Mouse (Mus musculus): Measurements from ENCODE around the gene Tgfbr1. TPM values are rescaled to one million over a fixed set of nuclear protein-coding genes. Genes with fewer than 3 reads are reported as not detected.

The Tgfbr1 gene
- polyA plus RNA-seq, 1 experiment, result 20.7 TPM

DNA sequence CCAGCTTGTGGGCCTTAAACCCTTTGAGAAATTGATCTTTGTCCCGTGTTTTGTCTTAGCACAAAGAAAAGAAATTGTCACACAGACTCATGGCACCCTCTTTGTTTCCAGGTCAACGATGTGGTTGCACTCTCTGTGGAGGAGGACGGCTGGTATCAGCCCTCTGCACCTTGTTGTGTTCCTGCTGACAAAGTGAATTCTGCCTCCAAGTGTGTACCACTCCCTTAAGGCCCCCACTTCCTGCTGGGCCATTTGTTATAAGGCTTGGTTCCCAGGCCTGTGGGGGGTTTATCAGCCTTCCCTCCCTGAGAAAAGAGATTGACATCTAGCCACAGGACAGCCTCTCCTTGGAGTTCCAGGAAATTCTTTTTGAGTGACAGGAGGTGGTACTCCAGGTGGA, 69.2 kb downstream of the Tgfbr1 start:
- Histone ChIP-seq H3K4me1 (ENCODE audit: control insufficient read depth, insufficient read depth, low read length) (no peaks in the 10 kb centered on the region), H3K9ac (ENCODE audit: low read depth, poor library complexity, severe bottlenecking) (no peak overlapping the region), H3K9me3 (replicated peaks; ENCODE audit: control insufficient read depth, insufficient read depth, low read length, poor library complexity, severe bottlenecking) (no peaks in the 10 kb centered on the region), H3K4me3 (ENCODE audit: low read depth, low read length) (no peak overlapping the region), H3K36me3 (ENCODE audit: control insufficient read depth, insufficient read depth, low read length, poor library complexity, severe bottlenecking) (no peaks in the 10 kb centered on the region), H3K27ac (ENCODE audit: insufficient read depth, low read length) (no peak overlapping the region), H3K27me3 (ENCODE audit: control insufficient read depth, insufficient read depth, low read length, poor library complexity, severe bottlenecking) (no peaks in the 10 kb centered on the region)
- TF ChIP-seq POLR2A (IDR thresholded peaks at IDR 0.05; ENCODE audit: insufficient read depth, low read length), result no peak
- no peak for TF ChIP-seq EP300 (IDR thresholded peaks at IDR 0.05; ENCODE audit: insufficient read depth, low read depth, low read length)
- TF ChIP-seq CTCF (IDR thresholded peaks at IDR 0.05; ENCODE audit: low read depth, low read length), result no peak

DNA sequence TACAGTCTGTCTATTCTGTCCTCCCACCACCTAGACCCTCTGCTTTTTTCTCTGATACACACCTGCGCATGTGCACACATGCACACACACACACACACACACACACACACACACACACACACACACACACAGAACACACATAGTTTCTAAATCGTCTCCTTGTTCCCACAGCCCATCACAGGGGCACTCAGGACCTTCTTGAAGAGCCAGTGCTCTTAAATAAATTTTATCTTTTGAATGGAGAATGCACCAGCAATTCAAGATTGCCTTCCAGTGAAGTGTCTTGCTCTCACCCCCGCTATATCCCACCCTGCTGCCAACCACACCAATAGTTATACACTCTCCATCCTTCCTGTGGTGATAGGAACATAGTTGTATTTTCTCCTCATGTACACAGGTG, 69.9 kb downstream of the Tgfbr1 start:
- H3K36me3 ChIP-seq (ENCODE audit: control insufficient read depth, insufficient read depth, low read length, poor library complexity, severe bottlenecking), result no peaks in the 10 kb centered on the region
- no peak overlapping the region for H3K27ac ChIP-seq (ENCODE audit: insufficient read depth, low read length)
- H3K9me3 ChIP-seq (replicated peaks; ENCODE audit: control insufficient read depth, insufficient read depth, low read length, poor library complexity, severe bottlenecking), result no peaks in the 10 kb centered on the region
- H3K27me3 ChIP-seq (ENCODE audit: control insufficient read depth, insufficient read depth, low read length, poor library complexity, severe bottlenecking), result no peaks in the 10 kb centered on the region
- no peak overlapping the region for H3K4me3 ChIP-seq (ENCODE audit: low read depth, low read length)
- H3K9ac ChIP-seq (ENCODE audit: low read depth, poor library complexity, severe bottlenecking), result no peak overlapping the region
- TF ChIP-seq EP300 (IDR thresholded peaks at IDR 0.05; ENCODE audit: insufficient read depth, low read depth, low read length) (no peak), CTCF (IDR thresholded peaks at IDR 0.05; ENCODE audit: low read depth, low read length) (no peak), POLR2A (IDR thresholded peaks at IDR 0.05; ENCODE audit: insufficient read depth, low read length) (no peak)
- H3K4me1 ChIP-seq (ENCODE audit: control insufficient read depth, insufficient read depth, low read length), result no peaks in the 10 kb centered on the region

DNA sequence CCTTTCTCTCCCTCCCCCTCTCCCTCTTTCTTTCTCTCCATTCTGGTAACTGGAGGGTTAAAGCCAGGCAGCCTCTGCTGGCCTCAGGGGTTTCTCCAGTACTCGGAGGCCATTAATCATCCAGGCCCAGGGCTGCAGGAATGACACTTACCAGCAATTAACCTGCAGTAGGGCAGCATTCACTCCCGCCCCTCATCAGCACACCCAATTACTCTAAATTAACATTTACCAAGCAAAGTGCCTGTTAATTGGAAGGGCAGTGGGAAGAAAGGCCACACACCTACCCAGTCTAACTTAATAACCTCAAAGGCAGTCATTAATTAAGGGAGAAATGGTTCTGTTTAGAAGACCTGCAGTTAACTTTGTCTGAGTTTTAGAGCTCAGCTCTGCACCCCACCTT, 71.4 kb downstream of the Tgfbr1 start:
- Histone ChIP-seq H3K27me3 (ENCODE audit: control insufficient read depth, insufficient read depth, low read length, poor library complexity, severe bottlenecking) (no peaks in the 10 kb centered on the region), H3K4me1 (ENCODE audit: control insufficient read depth, insufficient read depth, low read length) (no peaks in the 10 kb centered on the region), H3K4me3 (ENCODE audit: low read depth, low read length) (no peak overlapping the region), H3K36me3 (ENCODE audit: control insufficient read depth, insufficient read depth, low read length, poor library complexity, severe bottlenecking) (no peaks in the 10 kb centered on the region), H3K9ac (ENCODE audit: low read depth, poor library complexity, severe bottlenecking) (no peak overlapping the region), H3K9me3 (replicated peaks; ENCODE audit: control insufficient read depth, insufficient read depth, low read length, poor library complexity, severe bottlenecking) (no peaks in the 10 kb centered on the region), H3K27ac (ENCODE audit: insufficient read depth, low read length) (no peak overlapping the region)
- TF ChIP-seq POLR2A (IDR thresholded peaks at IDR 0.05; ENCODE audit: insufficient read depth, low read length) (no peak), EP300 (IDR thresholded peaks at IDR 0.05; ENCODE audit: insufficient read depth, low read depth, low read length) (no peak), CTCF (IDR thresholded peaks at IDR 0.05; ENCODE audit: low read depth, low read length) (no peak)

DNA sequence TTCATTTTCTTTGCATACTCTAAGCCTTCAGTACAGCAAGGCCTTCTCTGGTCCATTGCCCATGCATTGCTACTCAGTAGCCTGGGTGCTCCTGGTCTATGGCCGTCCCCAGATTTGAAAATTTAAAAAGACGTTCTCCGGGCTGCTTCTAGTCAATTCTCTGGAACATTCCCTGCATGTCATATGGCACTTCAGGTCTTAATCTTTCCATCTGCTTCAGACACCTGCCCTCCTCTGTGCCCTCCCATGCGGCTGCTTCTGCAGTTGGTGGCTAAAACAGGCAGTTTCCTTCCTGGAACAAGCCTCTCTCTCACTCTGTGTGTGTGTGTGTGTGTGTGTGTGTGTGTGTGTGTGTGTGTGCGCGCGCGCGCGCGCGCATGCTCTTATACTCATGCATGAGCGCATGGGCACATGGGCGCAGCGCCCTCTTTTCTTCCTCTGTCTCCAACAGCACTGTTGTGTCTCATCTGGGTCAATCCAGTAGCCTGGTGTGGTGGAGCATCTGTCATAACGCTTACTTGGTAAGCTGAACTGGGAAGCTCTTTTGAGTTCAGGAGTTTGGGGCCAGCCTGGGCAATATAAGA, 72.3 kb downstream of the Tgfbr1 start:
- Histone ChIP-seq H3K9me3 (replicated peaks; ENCODE audit: control insufficient read depth, insufficient read depth, low read length, poor library complexity, severe bottlenecking) (no peaks in the 10 kb centered on the region), H3K36me3 (ENCODE audit: control insufficient read depth, insufficient read depth, low read length, poor library complexity, severe bottlenecking) (no peaks in the 10 kb centered on the region), H3K27ac (ENCODE audit: insufficient read depth, low read length) (no peak overlapping the region), H3K9ac (ENCODE audit: low read depth, poor library complexity, severe bottlenecking) (no peak overlapping the region), H3K27me3 (ENCODE audit: control insufficient read depth, insufficient read depth, low read length, poor library complexity, severe bottlenecking) (no peaks in the 10 kb centered on the region), H3K4me3 (ENCODE audit: low read depth, low read length) (no peak overlapping the region), H3K4me1 (ENCODE audit: control insufficient read depth, insufficient read depth, low read length) (no peaks in the 10 kb centered on the region)
- TF ChIP-seq POLR2A (IDR thresholded peaks at IDR 0.05; ENCODE audit: insufficient read depth, low read length) (no peak), EP300 (IDR thresholded peaks at IDR 0.05; ENCODE audit: insufficient read depth, low read depth, low read length) (no peak), CTCF (IDR thresholded peaks at IDR 0.05; ENCODE audit: low read depth, low read length) (no peak)

DNA sequence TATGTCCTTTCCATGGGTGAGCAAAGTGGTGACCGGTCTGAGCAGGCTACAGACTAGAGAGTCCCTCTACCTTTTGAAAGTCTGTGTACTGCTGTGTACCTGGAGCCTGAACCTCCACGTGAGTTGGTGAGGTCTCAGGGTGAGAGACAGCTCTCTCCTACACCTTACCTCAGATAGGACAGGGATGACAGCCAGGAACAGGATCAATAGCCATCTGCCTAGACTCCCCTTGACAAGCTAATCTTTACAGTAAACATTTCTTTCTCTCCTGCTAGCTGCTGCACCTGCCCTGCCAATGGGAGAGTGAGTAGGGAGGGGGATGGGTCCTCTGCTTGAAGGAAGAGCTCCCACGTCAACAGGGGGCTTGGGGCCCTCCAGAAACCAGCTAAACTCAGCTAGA, 74.6 kb downstream of the Tgfbr1 start:
- Histone ChIP-seq H3K4me3 (ENCODE audit: low read depth, low read length) (no peak overlapping the region), H3K27me3 (ENCODE audit: control insufficient read depth, insufficient read depth, low read length, poor library complexity, severe bottlenecking) (no peaks in the 10 kb centered on the region), H3K4me1 (ENCODE audit: control insufficient read depth, insufficient read depth, low read length) (no peaks in the 10 kb centered on the region), H3K9ac (ENCODE audit: low read depth, poor library complexity, severe bottlenecking) (no peak overlapping the region), H3K27ac (ENCODE audit: insufficient read depth, low read length) (no peak overlapping the region), H3K9me3 (replicated peaks; ENCODE audit: control insufficient read depth, insufficient read depth, low read length, poor library complexity, severe bottlenecking) (no peaks in the 10 kb centered on the region), H3K36me3 (ENCODE audit: control insufficient read depth, insufficient read depth, low read length, poor library complexity, severe bottlenecking) (no peaks in the 10 kb centered on the region)
- TF ChIP-seq EP300 (IDR thresholded peaks at IDR 0.05; ENCODE audit: insufficient read depth, low read depth, low read length) (no peak), CTCF (IDR thresholded peaks at IDR 0.05; ENCODE audit: low read depth, low read length) (no peak), POLR2A (IDR thresholded peaks at IDR 0.05; ENCODE audit: insufficient read depth, low read length) (no peak)

DNA sequence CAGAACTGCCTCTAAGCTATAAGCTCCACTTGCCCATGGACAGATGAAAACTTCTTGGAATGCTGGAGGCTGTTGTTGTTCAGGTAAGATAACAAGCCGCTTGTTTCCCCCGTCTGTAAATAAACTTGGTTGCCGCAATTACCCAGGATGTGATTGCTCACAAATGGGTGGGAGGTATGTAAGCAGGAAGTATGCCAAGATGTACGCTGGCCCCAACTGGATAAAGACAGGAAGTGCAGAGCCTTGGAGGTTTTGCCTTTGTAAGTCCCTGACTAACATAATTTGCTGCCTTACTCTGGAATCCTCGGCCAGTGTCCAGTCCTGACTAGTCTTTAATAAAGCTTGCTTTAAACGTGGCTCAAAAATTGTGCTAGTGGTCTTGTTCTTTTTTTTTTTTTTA, 77.5 kb downstream of the Tgfbr1 start:
- Histone ChIP-seq H3K9me3 (replicated peaks; ENCODE audit: control insufficient read depth, insufficient read depth, low read length, poor library complexity, severe bottlenecking) (no peaks in the 10 kb centered on the region), H3K4me1 (ENCODE audit: control insufficient read depth, insufficient read depth, low read length) (no peaks in the 10 kb centered on the region), H3K36me3 (ENCODE audit: control insufficient read depth, insufficient read depth, low read length, poor library complexity, severe bottlenecking) (no peaks in the 10 kb centered on the region), H3K9ac (ENCODE audit: low read depth, poor library complexity, severe bottlenecking) (no peak overlapping the region), H3K4me3 (ENCODE audit: low read depth, low read length) (no peak overlapping the region), H3K27me3 (ENCODE audit: control insufficient read depth, insufficient read depth, low read length, poor library complexity, severe bottlenecking) (no peaks in the 10 kb centered on the region), H3K27ac (ENCODE audit: insufficient read depth, low read length) (no peak overlapping the region)
- no peak for TF ChIP-seq POLR2A (IDR thresholded peaks at IDR 0.05; ENCODE audit: insufficient read depth, low read length)
- TF ChIP-seq CTCF (IDR thresholded peaks at IDR 0.05; ENCODE audit: low read depth, low read length), result no peak
- no peak for TF ChIP-seq EP300 (IDR thresholded peaks at IDR 0.05; ENCODE audit: insufficient read depth, low read depth, low read length)
